Mouse (Mus musculus): ENCODE results near the gene Nrp2.

Nrp2 gene

DNA sequence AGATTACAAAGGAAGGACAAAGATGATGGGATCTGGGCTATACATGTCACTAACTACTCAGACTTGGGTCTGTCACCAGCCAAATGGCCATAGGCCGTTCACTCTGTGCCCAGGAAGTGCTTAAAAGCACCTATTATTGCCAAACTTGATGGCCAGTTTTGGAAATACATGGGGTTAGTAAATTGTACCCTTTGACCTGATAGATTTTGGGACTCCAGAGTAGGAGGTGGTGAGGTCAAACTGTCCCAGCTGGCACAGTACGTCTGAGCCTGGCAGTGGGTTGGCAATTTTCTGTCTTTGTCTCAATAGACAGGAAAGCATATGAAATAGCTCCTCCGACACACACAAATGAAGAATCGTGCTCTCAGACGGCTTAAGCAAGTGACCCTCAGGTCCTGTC is 20.8 kb downstream of the Nrp2 start:
- no peak for DNase-seq (ENCODE audit: low read depth, low spot score)

DNA sequence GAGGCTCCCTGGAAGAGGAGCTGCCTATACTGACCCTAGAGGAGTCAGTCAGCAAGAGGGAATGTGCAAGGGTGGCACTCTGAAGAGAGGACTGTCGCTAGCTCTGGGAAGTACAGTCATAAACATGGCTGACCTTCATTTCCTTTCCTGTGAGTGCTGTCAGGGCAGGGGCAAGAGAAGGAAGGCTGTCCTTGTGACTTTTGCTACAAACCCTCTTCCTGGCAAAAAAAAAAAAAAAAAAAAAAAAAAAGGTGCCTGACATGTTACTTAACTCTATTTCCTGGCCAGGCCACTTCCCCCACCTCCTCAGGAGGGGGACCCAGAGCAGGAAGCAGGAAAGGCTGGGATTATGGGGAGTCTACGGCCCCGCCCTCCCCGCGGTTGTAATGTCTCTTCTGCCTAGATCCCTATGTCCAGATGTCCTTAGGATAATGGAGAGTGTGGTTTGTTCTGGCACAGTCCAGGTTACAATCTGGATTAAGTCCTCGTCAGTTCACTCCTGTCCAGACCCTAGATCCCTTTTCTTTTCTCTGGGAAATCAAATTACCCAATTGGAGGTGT is 21.5 kb downstream of the Nrp2 start:
- no peak for DNase-seq (ENCODE audit: low read depth, low spot score)

DNA sequence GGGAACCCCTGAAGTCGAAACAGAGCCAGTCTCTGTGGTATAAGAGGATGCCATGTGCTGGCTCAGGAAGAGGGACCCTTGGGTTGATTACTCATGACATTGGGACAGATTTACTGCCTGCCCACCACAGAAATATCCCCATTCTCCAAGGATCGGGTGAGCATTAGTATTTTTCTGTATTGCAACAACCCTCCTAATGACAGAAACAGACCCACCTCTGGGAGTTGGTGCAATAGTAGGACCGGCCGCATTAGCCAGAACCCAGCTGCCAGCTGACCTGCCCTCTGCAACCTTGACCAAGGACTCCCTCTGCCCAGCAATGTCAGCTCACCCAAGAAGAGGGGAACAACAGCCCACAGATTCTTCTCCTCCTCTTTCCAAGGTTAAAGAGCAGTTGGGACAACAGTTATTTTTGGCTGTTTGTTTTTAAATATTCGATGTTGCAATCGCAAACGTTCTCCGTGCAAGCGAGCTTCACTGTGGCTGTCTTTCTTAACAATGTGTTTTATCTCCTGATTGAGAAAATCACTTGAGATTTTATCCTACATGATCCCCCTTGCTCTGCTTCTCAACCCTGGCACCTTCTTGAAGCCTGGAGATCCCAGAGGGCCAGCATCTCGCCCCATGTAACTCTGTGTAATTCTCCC is 22.1 kb downstream of the Nrp2 start:
- DNase-seq (ENCODE audit: low read depth, low spot score): no peak

DNA sequence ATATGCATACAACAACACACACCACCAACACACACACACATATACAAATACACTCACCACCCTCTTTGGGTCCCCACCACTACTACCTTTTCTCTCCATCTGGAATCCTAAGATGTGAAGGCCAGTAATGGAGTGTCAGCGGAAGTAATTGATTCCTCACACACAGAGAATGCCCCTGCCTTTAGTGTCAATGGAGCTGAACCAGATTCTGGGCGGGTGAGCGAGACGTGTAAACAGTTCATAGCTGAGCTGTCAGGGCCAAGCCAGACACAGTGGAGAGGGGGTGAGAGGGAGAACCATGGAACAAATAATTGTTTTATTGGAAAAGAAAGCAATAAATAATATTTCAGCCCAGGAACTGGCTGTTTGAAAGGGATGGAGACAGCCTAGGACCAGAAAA is 24.1 kb downstream of the Nrp2 start:
- DNase-seq (ENCODE audit: low read depth, low spot score): no peak

DNA sequence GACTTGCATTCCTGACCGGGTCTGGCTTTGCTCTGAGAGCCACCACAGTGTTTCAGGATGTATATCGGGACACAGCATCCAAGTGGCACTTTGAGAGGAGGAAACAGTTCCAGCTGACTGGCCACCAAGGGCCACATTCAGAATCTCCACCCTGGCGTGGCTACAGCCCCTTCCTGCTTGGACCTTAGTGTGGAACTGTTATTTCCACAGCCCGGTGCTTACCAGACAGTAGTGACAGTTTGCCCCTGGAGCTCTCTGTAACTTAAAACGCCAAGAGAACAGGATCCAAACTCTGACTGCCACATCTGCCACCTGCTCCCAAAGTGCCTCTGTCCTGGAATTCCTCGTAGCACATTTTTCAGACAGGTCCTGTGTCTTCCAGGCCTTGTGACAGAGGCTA is 25.3 kb downstream of the Nrp2 start:
- DNase-seq (ENCODE audit: low read depth, low spot score): no peak

DNA sequence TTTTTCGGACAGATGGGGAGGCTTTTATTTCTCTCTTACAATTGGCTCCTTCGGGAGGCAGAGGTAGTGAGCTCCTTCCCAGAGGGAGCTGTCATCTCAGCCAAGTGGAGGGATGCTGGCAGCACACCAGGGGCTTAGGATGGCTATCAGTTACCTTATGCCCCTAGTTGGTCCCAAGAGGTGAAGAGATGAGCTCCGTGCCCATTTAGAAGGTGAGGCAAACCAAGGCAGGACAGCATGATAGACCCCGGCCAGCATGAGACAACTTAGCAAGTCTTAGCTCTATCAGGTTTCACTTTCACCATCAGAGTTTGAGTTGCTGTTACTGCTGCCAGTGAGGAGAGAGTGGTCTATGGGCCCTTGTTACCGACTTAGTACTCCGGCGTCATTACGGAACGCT is 25.8 kb downstream of the Nrp2 start:
- no peak for DNase-seq (ENCODE audit: low read depth, low spot score)

DNA sequence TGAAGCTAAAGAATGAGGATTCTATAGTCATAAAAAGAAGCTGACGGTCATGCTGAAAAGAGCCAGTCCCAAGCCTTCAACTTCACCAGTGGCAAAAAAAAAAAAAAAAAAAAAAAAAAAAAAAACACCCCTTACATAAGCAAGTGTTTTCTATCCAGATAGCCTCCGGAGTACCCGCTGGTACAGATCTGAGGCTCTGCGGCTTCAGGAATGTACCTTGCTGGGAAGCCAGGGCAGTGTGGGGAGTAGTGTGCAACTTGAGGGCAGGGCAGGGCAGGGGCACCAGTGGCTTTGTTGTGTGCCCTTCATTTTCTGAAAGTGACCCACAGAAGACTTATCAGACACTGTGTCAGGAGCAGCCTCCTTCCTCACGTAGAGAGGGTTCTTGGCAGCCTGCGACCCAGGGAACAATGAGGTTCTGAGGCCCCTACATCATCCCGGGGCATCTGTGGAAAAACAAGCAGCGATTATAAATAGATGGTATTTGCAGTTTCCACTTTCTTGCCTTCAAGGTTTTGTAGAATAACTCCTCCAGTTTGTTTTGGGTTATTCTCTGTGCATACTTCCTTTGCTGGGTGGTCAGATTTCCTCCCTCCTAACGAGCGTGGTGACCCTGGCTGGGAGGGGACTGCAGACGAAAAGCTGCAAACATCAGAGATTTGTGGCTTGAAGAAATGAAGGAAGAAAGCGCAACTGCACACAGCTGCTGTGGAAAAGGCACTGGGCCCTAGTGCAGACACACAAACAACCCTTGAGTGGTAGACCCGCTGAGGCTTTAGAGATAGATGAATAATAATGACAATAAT is 26.5 kb downstream of the Nrp2 start:
- DNase-seq (ENCODE audit: low read depth, low spot score): no peak

DNA sequence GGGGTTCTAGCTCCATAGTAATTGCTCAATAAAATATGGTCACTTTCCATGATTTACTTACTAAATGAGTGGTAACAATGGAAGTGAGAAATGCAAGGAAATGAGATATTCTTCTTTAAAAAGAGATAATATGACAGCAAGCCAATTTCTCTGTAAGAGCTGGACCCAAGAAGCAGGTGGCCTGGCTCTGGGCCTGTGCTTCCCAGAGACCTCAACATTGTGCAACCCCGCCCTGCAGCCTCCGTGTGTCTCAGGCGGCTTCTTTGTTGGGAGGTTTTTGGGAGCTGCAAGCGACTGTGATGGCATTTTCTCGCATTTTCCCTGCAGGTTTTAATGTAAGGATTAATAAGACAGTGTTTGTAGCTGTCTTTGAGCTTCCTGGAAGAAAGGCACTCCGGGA is 29.0 kb downstream of the Nrp2 start:
- no peak for DNase-seq (ENCODE audit: low read depth, low spot score)

DNA sequence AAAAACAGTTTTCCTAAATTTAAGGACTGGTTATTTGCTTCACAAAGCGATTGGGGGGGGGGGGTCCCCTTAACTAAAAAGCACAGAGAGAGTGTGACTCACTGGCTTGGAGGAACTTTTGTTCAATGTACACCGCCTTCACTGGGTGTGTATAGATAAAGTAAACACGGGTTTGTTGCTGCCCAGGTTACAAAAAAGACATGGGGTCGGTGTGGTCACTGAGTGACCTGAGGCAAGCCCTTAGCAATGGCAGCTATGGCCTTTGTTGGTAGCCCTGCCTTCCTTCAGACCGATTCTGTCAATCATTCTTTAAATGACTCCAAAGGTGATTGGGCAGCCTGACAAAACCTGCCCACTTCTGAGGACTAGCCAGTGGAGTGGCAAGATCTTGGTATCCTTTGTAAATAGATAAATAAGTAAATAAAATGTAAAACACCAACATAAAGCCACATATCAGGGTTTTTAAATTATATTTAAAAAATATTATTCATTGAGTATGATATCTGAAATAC is 31.4 kb downstream of the Nrp2 start:
- no peak for DNase-seq (ENCODE audit: low read depth, low spot score)

DNA sequence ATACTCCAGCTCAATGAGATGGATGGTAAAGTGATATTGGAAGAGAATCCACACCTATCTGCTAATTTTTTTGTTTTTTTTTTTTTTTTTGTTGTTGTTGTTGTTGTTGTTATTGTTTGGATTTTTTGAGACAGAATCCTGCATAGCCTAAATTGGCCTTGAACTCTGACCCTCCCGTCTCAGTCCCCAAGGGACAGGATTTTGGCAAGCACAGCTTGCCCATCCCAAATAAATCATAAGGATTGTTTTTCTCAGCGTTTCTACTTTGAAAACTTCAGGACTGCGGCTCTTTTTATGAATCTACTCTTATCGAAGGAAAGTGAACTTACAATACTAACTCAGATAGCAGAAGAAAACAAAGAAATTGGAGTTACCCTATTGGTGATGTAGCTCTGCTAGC is 31.9 kb downstream of the Nrp2 start:
- no peak for DNase-seq (ENCODE audit: low read depth, low spot score)

DNA sequence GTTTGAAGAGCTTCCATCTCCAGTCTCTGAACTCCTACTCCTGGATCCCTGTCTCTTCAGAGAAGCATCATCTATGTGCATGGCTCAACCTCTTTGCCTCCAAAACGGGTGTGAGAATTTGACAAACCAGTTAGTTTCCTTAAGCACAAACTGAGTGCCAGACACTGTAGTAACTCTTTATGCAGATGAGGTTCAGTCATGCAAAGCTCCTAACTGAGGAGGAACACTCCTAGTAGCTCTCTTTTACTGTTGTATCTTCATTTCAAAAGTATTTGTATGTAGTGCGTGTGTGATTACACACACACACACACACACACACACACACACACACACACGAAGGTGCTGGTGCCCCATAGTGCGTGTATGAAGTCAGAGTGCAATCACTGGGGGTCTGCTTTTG is 32.8 kb downstream of the Nrp2 start:
- DNase-seq (ENCODE audit: low read depth, low spot score): no peak

DNA sequence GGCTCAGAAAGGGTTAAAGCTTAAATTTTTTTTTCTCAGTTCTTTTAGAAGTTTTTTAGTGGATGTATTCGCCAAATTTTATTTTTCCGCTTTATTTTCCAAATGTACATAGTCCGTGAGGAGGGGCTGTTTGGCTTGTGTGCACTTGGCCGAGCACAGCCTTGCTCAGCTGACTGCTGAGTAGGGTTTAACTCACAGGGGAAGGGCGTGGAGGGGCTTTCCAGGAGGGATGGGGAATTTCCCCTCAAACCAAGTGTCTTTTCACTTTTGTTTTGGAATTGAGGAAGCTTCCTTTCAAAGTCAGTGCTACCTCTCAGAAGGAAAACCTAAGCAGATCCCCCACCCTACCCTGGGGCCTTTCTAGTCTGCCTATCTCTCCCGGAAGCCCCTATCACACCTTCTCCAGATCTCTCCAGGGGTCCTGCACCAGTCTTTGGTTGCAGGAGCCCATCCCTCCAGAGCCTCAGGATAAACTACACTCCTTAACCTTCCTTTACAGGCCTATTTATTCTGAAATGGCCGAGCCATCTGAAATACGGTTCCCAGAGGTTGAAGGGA is 33.4 kb downstream of the Nrp2 start:
- no peak for DNase-seq (ENCODE audit: low read depth, low spot score)

DNA sequence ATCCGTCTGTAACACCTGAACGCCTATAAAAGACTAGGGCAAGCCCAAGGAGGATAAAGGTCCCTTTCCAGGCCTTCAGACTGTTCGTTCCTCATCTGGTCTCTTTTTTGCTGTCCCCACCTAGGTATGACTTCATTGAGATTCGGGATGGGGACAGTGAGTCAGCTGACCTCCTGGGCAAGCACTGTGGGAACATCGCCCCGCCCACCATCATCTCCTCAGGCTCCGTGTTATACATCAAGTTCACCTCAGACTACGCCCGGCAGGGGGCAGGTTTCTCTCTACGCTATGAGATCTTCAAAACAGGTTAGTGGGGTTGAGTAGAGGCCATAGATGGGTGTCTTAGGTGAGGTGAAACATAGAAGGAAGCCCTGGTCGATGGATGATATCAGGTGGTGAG is 35.1 kb downstream of the Nrp2 start:
- DNase-seq (ENCODE audit: low read depth, low spot score): no peak

DNA sequence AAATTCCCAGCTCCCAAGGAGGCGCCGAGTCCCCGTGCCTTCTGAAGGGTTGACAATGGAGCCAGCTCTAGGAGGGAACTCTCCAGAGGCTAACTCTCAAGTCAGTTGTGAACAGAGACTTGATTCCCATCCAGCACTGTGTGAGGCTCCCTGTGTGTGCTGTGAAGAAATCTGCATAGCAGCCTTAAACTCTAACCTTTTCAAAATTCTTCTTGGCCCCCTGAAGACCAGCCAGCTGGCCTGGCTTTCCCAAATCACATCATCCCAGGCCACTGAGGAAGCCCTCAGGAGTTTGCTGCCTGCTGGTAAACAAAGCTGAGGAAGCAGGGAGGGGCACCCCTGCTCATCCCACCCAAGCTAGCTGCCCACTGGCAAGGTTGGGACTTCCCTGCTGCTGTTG is 39.0 kb downstream of the Nrp2 start:
- DNase-seq (ENCODE audit: low read depth, low spot score): no peak

DNA sequence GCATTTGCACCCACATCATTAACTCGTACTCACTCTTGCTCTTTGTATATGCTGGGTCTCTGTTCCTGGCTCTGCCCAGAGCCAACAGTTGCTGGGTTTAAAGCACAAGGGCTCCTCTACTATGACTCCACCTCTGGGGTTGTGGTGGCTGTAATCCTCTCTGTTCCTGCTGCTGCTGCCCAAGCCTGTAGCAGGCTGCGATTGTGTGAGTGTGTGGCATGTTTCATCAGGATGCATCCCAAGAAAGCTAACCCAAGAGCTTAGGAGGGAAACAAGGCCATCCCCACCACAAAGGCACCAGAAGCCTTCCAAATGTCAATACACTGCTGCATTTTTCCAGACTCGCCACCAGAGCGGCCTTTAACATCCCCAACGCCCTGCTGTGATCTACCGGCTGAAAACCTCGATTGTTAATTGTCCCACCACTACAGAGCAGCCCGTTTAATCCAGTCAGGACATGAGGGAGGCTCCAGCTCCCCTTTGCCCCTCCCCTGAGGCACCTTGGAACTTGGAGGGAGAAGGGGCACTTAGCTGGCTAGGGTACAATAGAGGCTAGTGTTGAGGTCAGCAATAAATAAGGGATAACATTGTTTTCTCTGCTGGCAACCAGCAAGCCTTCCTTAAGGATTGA is 40.1 kb downstream of the Nrp2 start:
- no peak for DNase-seq (ENCODE audit: low read depth, low spot score)

DNA sequence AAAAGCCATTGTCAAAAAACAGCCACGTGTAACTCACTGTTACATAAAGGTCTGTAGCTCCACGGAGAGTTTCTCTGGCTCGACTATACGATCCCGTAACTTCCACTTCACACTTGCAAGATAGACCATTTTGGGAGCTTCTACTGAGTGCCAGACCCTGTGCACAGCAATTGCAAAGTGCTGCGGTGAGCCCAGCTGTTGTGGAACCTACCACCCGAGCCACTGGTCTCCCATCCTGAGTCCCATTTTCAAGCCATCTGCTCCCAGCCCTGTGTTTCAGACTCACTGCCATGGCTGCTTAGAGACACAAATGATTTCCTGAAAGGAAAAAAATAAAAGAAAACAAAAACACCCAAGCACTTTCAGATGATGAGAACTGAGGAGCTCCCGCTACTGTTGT is 42.8 kb downstream of the Nrp2 start:
- DNase-seq (ENCODE audit: low read depth, low spot score): no peak

DNA sequence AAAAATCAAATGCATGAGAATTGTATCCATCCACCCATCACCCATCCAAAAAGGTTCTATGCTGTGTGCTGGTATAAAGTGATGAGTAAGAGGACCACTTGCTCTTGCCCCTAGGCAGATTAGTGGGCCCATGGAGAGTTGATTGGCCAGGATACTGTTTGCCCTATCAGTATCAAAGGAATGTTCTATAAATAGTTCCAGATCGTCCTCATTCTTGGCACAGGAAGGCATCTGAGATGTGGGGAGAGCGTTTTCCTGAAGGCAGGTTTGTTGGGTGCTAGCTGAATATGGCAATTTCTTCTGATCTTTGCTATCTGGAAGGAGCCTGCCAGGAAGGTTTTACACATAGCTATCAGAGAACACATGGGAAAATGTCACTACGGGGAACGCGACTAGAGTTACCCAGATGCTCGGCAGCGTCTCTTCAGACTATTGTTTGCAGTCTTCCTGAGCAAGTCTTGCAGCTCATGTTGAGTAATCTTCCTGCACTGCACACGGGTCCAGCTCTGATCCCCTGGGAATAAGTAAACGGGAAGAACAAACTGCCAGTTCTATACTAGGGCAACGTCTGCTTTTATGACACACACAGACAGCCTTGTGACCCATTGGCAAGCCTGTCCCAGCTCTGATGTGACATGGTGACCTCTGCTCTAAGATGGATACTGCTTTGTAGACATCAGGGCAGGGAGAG is 44.5 kb downstream of the Nrp2 start:
- DNase-seq (ENCODE audit: low read depth, low spot score): no peak

DNA sequence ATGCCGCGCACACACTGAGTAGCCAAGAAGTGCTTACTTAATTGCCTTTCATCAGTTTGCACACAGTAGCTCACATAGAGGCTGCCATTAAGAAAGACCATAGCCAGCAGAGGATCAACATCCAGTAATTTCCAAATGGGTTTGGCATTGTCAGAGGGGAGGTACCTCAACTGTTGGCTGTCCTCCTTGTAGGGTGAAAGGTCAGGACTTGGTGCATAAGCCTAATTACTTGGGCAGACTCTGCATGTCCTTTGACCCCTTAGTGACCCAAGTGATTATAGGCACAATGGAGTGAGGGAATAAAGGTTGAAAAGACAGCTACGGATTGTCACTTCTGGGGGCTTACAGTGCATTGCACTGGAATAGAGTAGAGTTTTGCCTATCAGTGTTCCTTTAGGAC is 45.3 kb downstream of the Nrp2 start:
- no peak for DNase-seq (ENCODE audit: low read depth, low spot score)

DNA sequence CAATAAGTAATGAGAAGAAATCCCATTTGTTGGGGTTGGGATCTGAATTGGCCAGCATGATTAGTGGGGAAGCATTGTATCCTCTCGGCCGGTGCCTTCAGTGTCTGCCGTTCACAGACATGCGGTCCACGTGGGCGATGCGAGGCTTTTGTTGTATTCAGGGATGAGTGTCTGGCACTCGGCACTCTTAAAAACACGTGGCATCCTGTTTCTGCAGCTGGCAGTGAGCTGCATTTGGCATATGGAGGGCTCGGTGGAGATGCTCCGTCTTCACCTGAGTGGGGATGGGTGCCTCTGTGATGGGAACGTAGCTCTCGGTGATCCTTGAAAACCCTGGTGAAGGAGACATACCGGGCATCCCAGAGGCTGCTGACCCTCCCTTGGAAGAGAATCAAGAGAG is 46.6 kb downstream of the Nrp2 start:
- DNase-seq (ENCODE audit: low read depth, low spot score): no peak

DNA sequence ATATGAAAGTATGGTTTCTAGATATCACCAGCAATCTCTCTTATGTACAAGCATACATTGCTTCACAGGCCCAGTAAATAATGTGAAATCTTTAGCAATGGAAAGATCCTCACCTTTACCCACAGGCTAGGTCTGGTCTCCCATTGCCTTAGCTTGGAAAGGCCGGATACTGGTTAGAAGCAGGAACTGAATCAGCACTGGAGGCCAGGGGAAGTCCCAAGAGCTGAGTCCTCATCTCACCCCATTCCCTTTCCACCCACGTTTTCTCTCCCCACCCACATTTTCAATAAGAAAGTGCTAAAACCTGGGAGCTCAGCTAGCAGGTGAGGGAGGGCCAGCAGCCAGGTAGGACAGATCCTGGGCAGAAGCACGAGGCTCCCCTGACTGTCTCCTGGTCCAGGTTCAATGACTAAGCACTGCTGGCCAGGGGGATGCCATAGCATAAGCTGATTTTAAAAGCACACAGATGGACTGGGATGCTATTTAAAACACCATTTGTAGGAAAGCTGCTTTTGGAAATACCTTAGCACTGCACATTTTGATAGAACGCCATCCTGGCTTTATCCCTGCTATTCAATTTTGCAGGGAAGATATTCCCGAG is 47.4 kb downstream of the Nrp2 start:
- no peak for DNase-seq (ENCODE audit: low read depth, low spot score)
